Mouse (Mus musculus) CH12.LX (cell line): Measurements from ENCODE around the gene Ctnna3.

Source experiments
- EP300 ChIP-seq: IDR thresholded peaks from 2 replicates; pipeline ENCODE4 v1.6.1; 2011; ENCODE audit warnings: low read length, improper control_type of control experiment
- MAX ChIP-seq: IDR thresholded peaks from 2 replicates; pipeline ENCODE4 v1.6.1; 2011; ENCODE audit warnings: low read length, improper control_type of control experiment
- NELFE ChIP-seq: IDR thresholded peaks from 2 replicates; pipeline ENCODE4 v1.6.1; 2011; ENCODE audit warnings: low read depth, low read length, improper control_type of control experiment
- POLR2AphosphoS2 ChIP-seq: IDR thresholded peaks from 2 replicates; pipeline ENCODE4 v1.6.1; 2011; ENCODE audit warnings: low read depth, low read length, improper control_type of control experiment
- RCOR1 ChIP-seq: conservative IDR thresholded peaks from 2 replicates; pipeline ENCODE4 v1.6.1; 2012; ENCODE audit warnings: low read depth, mild to moderate bottlenecking, inconsistent platforms, low read length, improper control_type of control experiment
- SIN3A ChIP-seq: IDR thresholded peaks from 2 replicates; pipeline ENCODE4 v1.6.1; 2012; ENCODE audit warnings: low read length, improper control_type of control experiment, inconsistent platforms
- ZC3H11A ChIP-seq: IDR thresholded peaks from 2 replicates; pipeline ENCODE4 v1.6.1; 2012; ENCODE audit warnings: low read depth, mild to moderate bottlenecking, inconsistent platforms, low read length, improper control_type of control experiment

- no peak for TF ChIP-seq SIN3A
- TF ChIP-seq ZC3H11A = no peak
- no peak for TF ChIP-seq NELFE
- no peak for TF ChIP-seq EP300
- no peak for TF ChIP-seq MAX
- no peak for TF ChIP-seq POLR2AphosphoS2
- no peak for TF ChIP-seq RCOR1
Measured at GRCm38 (mm10) chr10:63431221-63431736, 1.4 kb downstream of the Ctnna3 start.
